Mouse (Mus musculus) left cerebral cortex, adult 9 months (tissue): Measurements from ENCODE around the gene Rab3il1.
A peak's percentile ranks its signal among the peaks of the same experiment; 100 is the strongest.

Experiments
- DNase-seq, 2 experiments: peaks; one replicate each; pipeline ENCODE4 v3.0.0; 2022; ENCODE audit warnings: low spot score in 2 of 2

Gene Rab3il1

GRCm38 (mm10) chr19:9982852-9983542, 18.5 kb upstream of the Rab3il1 start:
- DNase-seq: peak in 1 of 2 experiments; percentile 63

- DNase-seq: no peak
These were observed 17.1 kb upstream of the Rab3il1 start for GRCm38 (mm10) chr19:9984111-9985055.

- DNase-seq: no peak
These were observed 16.1 kb upstream of the Rab3il1 start for GRCm38 (mm10) chr19:9985190-9985899.

- DNase-seq: no peak
These were observed 15.5 kb upstream of the Rab3il1 start for GRCm38 (mm10) chr19:9985900-9986421.

DNA sequence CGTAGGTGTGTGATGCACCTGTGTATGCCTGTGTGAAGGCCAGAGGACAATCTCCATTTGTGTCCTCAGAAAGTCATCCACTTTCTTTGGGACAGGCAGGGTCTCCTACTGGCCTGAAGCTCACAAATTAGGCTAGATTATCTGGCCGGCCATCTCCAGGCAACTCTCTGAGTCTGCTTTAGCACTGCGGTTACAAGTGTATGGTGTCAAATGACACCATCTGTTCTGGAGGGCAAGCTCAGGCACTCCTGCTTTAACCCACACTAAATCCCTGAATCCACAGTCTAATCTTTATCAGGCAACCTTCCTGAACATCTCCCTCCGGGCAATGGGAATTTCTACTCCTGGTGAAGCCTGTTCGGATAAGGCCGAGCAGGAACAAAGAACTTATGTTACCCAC, 14.3 kb upstream of the Rab3il1 start:
- no peak for DNase-seq

GRCm38 (mm10) chr19:9987593-9987992, 13.9 kb upstream of the Rab3il1 start:
- no peak for DNase-seq

DNA sequence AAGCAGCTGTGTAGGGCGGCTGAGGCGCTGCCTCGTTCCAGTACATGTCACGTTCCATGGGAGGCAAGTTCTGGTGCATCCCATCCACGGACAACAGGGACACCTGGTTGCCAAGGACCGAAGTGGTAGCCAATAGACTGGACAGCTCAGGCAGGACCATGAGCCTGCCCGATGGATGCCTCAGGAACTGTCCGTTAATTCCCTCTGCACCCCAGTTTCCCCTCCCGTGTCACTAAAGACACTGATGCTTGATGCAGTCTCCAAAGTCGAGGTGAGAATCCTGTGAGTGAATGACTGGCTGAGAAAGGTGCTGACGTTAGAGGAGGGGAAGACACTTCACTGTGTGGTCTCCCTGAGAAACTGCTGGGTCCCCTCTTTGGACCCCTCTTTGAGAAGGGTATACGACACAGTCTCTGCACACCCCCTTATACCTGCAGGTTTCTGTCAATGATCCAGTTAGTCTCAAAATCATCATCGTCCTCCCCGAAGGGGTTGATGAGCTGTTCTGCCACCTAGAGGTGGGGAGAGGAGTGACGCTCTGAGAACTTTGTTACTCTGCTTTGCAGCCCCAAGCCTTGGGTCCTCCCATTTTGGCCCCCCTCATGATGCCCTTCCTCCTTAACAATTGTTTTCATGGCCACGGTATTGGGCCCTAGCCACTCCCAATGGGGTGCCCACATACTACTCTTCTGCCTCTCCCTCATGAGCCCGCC, 12.1 kb upstream of the Rab3il1 start:
- DNase-seq: no peak

DNA sequence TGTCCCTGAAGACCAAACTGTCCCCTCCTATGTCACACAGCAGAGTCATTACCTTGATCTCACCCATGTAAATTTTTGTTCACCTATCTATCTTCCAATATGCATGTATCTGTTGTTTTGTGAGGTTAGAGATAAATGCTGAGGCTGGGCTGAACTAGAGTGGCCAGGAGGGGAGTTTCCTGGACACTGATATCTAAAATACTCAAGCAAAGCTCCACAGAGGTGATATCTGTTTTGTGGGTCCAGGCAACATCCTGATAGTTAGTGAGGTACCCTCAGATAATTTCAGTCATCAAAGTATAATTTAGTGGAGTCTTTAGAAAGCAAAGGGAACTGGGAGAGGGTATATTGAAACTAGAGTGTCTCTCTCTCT, 11.6 kb upstream of the Rab3il1 start:
- DNase-seq: no peak

- peak in 1 of 2 experiments; percentile 89 for DNase-seq
These were observed 10.2 kb upstream of the Rab3il1 start for GRCm38 (mm10) chr19:9991304-9991703.

- DNase-seq: no peak
These were observed 9.2 kb upstream of the Rab3il1 start for GRCm38 (mm10) chr19:9992011-9992958.

DNA sequence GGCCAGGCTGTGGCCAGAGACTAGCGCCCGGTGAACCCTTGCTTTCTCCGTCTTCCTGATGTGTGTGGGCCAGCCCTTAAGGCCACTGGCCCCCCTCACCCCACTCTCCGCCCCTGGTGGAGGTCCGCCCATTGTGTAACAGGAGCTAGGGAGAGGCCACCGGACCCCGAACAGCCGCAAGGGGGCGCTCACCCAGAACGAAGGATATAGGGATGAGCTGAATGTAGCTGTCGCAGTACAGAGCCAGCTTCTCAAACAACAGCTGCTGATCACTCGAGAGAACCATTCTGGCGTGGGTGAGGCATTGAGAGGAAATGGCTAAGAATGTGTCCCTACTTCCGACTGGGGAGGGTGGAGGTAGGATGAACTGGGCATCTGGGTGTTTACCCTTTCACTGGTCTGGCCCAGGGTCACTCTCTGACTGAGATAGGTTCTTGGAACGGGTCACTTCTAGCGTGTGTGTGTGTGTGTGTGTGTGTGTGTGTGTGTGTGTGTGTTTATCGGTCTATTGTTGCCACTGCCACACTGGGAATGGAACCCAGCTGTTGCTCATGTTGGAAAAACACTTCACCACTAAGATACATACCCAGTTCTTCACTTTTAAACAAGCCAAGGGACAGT, 8.3 kb upstream of the Rab3il1 start:
- DNase-seq: peak in 1 of 2 experiments; percentile 84

- DNase-seq: no peak
These were observed 4.0 kb upstream of the Rab3il1 start for GRCm38 (mm10) chr19:9997204-9998062.

DNA sequence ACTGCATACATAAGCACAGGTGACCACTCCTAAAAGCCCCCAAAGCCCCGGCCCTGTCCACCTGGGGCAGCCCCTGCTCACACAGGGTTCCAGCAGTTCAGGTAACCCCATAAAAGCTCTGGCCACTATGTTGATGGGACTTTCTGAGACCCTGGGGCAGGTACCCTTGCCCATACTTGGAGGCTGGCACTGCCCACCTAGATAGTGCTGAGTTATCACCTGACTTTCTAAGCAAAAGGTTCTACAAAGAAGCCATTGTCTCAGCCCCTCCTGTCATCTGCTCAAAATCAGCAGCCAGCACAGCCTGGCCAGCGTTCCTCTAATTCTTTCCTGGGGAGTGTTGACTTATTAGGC, 3.4 kb upstream of the Rab3il1 start:
- DNase-seq: no peak

DNA sequence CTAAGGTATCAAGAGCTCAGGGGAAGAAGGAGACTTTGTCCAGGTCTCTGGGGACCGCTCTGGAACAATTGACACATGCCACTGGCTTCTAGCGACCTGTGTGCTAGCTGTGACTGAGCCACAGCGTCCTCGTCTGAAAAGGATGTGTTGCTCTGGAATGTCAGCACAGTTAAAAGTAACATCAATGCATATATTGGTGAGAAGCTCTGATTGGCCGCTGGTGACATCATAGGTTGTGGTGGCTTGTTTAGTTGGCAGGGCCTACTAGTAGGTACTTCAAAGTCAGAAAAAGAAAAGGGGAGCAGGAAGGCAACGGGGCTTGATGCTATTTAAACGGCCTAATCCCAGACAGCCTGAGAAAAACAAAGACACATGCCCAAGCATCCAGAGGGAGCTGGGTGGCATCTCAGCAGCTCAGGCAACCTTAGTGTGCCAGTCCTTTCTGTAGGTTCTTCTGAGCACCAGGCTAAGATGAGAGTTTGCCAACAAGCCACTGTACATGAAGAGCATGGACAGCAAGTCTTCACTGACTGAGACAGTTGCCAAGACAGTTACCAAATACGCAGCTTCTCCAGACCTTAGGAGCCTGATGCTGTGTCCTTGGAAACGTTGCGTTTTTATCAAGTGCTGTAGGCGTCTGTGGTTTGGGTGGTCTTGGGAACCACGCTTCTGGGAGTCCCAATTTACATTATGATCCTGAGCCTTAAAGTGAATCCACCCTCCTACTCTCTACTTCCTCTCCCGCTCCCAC, 2.6 kb upstream of the Rab3il1 start:
- DNase-seq: no peak

DNA sequence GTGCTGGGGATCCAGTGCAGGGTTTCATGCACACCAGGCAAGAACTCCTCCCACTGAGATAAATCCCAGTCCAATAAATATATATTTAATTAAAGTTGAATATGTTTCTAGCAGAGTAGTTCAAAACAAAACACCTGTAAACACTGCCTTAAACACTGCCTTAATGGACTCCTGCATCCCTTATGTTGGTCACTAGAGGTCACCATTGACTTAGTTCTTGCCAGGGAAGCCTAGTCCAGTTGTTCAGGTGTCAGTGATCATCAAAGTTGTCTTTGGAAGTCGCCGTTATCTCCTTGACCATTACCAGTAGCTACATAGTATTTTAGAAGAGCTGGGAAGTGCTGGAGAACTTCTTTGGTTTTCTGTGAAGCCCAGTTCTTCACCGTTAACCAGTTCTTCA, 1.1 kb upstream of the Rab3il1 start:
- no peak for DNase-seq

GRCm38 (mm10) chr19:10003696-10004095, 2.2 kb downstream of the Rab3il1 start:
- DNase-seq: no peak

- no peak for DNase-seq
These were observed 9.9 kb downstream of the Rab3il1 start for GRCm38 (mm10) chr19:10011408-10011807.

- DNase-seq: no peak
These were observed 11.4 kb downstream of the Rab3il1 start for GRCm38 (mm10) chr19:10012827-10013278.
